Mouse (Mus musculus): ENCODE results near the gene Pla2g7. TPM values are rescaled to one million over a fixed set of nuclear protein-coding genes. Genes with fewer than 3 reads are reported as not detected.

The Pla2g7 gene
- polyA plus RNA-seq, 1 experiment from 2014 or later, result 22.6 TPM

- WGBS (ENCODE audit: insufficient replicate concordance), result 32% methylated on average over 8 of the region's 8 CpGs
- Histone ChIP-seq H3K27me3 (no peaks in the 10 kb centered on the region), H3K4me1 (replicated peaks) (peaks cover 13% of the 10 kb centered on the region), H3K9ac (no peak overlapping the region), H3K4me3 (replicated peaks) (no peak overlapping the region), H3K9me3 (replicated peaks) (no peaks in the 10 kb centered on the region), H3K36me3 (replicated peaks) (no peaks in the 10 kb centered on the region), H3K4me2 (no peak overlapping the region; the same call in 1 of the 2 replicates), H3K27ac (replicated peaks) (no peak overlapping the region)
- ATAC-seq (ENCODE audit: insufficient read depth), result peak; percentile 42
Measured at GRCm38 (mm10) chr17:43581012-43581467, 13.1 kb downstream of the Pla2g7 start.

GRCm38 (mm10) chr17:43584771-43585170, 16.9 kb downstream of the Pla2g7 start:
- no peaks in the 10 kb centered on the region for H3K36me3 ChIP-seq (replicated peaks)
- no peak overlapping the region for H3K9ac ChIP-seq
- no peaks in the 10 kb centered on the region for H3K9me3 ChIP-seq (replicated peaks)
- H3K4me1 ChIP-seq (replicated peaks), result peaks cover 27% of the 10 kb centered on the region
- ATAC-seq (ENCODE audit: insufficient read depth), result no peak
- no peak overlapping the region for H3K4me2 ChIP-seq
- H3K27me3 ChIP-seq, result no peaks in the 10 kb centered on the region
- no peak overlapping the region for H3K27ac ChIP-seq (replicated peaks)
- no peak overlapping the region for H3K4me3 ChIP-seq (replicated peaks)
- WGBS (ENCODE audit: insufficient replicate concordance), result 54% methylated on average over 7 of the region's 7 CpGs

DNA sequence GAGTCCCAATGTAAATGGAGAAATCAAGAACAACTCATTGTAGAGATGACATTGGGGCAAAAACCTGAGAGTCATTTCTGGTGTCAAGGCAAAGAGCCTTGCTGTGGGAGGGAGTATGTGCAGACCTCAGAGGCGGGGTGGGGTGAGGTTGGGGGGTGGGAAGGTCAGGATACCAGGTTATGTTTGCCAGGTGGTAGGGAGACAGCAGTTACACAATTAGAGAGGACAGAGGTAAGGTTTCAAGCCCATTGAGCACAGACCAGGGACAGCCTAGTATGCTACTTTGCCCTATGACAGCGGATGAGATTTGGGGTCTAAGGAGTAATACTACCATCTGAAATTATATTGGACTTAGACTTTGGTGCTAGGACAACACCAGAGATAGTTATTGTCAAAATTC, 19.4 kb downstream of the Pla2g7 start:
- Histone ChIP-seq H3K4me3 (replicated peaks) (no peak overlapping the region), H3K27ac (replicated peaks) (peak overlapping the region; percentile 19; the same call in 1 of the 2 replicates), H3K4me2 (no peak overlapping the region), H3K9me3 (replicated peaks) (no peaks in the 10 kb centered on the region), H3K4me1 (replicated peaks) (peaks cover 14% of the 10 kb centered on the region), H3K27me3 (no peaks in the 10 kb centered on the region), H3K36me3 (replicated peaks) (no peaks in the 10 kb centered on the region), H3K9ac (no peak overlapping the region)
- peak; percentile 73 for ATAC-seq (ENCODE audit: insufficient read depth)
- 45% methylated on average over 2 of the region's 2 CpGs for WGBS (ENCODE audit: insufficient replicate concordance)

GRCm38 (mm10) chr17:43589750-43590149, 21.9 kb downstream of the Pla2g7 start:
- Histone ChIP-seq H3K27ac (replicated peaks) (no peak overlapping the region), H3K9me3 (replicated peaks) (no peaks in the 10 kb centered on the region), H3K9ac (no peak overlapping the region), H3K4me1 (replicated peaks) (peaks cover 16% of the 10 kb centered on the region), H3K4me2 (no peak overlapping the region), H3K36me3 (replicated peaks) (no peaks in the 10 kb centered on the region), H3K27me3 (no peaks in the 10 kb centered on the region), H3K4me3 (replicated peaks) (no peak overlapping the region)
- WGBS (ENCODE audit: insufficient replicate concordance), result 62% methylated on average over 6 of the region's 6 CpGs
- peak; percentile 40; the same call in 1 of the 2 replicates for ATAC-seq (ENCODE audit: insufficient read depth)

DNA sequence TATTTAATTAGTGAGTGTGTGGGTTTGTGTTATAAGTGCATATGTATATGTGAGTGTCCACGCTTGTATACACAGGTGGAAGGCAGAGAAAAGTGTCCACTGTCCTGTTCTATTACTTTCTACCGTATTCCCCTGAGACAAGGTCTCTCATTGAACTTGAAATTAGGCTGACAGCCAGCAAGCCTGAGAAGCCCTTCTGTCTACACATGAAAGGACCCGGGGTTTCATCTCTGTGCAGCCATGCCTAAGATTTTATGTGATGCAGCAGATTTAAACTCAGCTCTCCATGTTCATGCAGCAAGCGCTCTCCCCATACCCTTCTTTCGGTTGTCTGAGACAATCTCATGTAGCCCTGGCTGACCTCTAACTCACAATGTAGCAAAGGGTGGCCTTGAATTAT, 22.6 kb downstream of the Pla2g7 start:
- 67% methylated on average over 5 of the region's 5 CpGs for WGBS (ENCODE audit: insufficient replicate concordance)
- ATAC-seq (ENCODE audit: insufficient read depth), result no peak
- no peak overlapping the region for H3K27ac ChIP-seq (replicated peaks)
- H3K36me3 ChIP-seq (replicated peaks), result no peaks in the 10 kb centered on the region
- H3K9ac ChIP-seq, result no peak overlapping the region
- H3K27me3 ChIP-seq, result no peaks in the 10 kb centered on the region
- H3K4me2 ChIP-seq, result no peak overlapping the region
- H3K9me3 ChIP-seq (replicated peaks), result no peaks in the 10 kb centered on the region
- H3K4me1 ChIP-seq (replicated peaks), result peaks cover 16% of the 10 kb centered on the region
- no peak overlapping the region for H3K4me3 ChIP-seq (replicated peaks)

- peak; percentile 51; the same call in 1 of the 2 replicates for ATAC-seq (ENCODE audit: insufficient read depth)
- 63% methylated on average over 21 of the region's 21 CpGs for WGBS (ENCODE audit: insufficient replicate concordance)
Measured at GRCm38 (mm10) chr17:43592296-43593291, 24.7 kb downstream of the Pla2g7 start.

DNA sequence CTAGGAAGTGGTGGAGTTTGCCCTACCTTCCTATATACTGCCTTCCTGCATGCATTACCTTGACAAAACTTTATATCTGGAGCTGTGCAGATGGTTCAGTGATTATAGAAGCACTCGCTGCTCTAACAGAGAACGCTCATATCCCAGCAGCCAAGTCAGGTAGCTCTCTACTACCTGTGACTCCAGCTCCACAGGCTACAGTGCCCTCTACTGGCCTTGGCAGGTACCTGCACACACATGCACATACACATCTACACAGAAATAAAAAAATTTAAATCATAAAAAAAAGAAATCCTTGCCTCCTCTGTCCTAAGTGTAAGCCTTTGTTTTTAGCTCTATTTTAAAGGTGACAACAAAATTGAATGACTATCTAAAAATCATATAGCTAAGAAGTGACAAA, 29.8 kb downstream of the Pla2g7 start:
- Histone ChIP-seq H3K27ac (replicated peaks) (no peak overlapping the region), H3K36me3 (replicated peaks) (no peaks in the 10 kb centered on the region), H3K9me3 (replicated peaks) (0 out of 2 replicates have a peak, but pooled peaks cover 2% of the 10 kb centered on the region), H3K4me1 (replicated peaks) (0 out of 2 replicates have a peak, but pooled peaks cover 2% of the 10 kb centered on the region), H3K4me3 (replicated peaks) (no peak overlapping the region), H3K9ac (no peak overlapping the region), H3K4me2 (no peak overlapping the region), H3K27me3 (no peaks in the 10 kb centered on the region)
- 81% methylated on average over 2 of the region's 2 CpGs for WGBS (ENCODE audit: insufficient replicate concordance)
- ATAC-seq (ENCODE audit: insufficient read depth), result no peak

More at GRCm38 (mm10) chr17:43592296-43593291, 24.7 kb downstream of the Pla2g7 start:
- peaks cover 15% of the 10 kb centered on the region for H3K4me1 ChIP-seq (replicated peaks)
- no peaks in the 10 kb centered on the region for H3K36me3 ChIP-seq (replicated peaks)
- H3K4me2 ChIP-seq, result no peak overlapping the region
- H3K27me3 ChIP-seq, result no peaks in the 10 kb centered on the region
- 0 out of 2 replicates have a peak, but pooled peaks cover under 1% of the 10 kb centered on the region for H3K9me3 ChIP-seq (replicated peaks)
- no peak overlapping the region for H3K9ac ChIP-seq
- no peak overlapping the region for H3K4me3 ChIP-seq (replicated peaks)
- H3K27ac ChIP-seq (replicated peaks), result 0 out of 2 replicates have a peak overlapping the region, but pooled peaks have one; percentile 6

DNA sequence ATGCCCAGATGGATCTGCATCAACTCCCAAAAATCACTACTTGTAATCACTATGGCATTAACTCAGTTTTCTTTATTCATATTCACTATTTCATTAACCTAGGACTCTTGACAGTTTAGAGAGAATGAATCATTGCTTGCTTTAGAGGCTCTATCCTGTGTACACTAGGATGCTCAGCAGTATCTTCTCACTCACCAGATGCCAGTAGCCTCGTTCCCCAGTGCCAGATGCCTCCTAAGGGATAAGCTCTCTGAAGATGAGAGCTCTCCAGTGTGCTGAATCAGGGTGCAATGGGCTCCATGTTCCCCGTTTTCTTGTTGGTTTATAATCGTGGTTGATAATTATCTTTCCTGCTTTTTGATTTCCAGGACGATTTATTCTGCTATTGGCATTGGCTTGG, 30.8 kb downstream of the Pla2g7 start:
- Histone ChIP-seq H3K4me2 (no peak overlapping the region), H3K36me3 (replicated peaks) (no peaks in the 10 kb centered on the region), H3K27ac (replicated peaks) (no peak overlapping the region), H3K4me3 (replicated peaks) (no peak overlapping the region), H3K9ac (no peak overlapping the region), H3K9me3 (replicated peaks) (0 out of 2 replicates have a peak, but pooled peaks cover 2% of the 10 kb centered on the region), H3K4me1 (replicated peaks) (no peaks in the 10 kb centered on the region), H3K27me3 (no peaks in the 10 kb centered on the region)
- ATAC-seq (ENCODE audit: insufficient read depth), result no peak
- 49% methylated on average over 4 of the region's 4 CpGs for WGBS (ENCODE audit: insufficient replicate concordance)

GRCm38 (mm10) chr17:43606704-43607103, 38.8 kb downstream of the Pla2g7 start:
- no peak overlapping the region for H3K27ac ChIP-seq (replicated peaks)
- no peaks in the 10 kb centered on the region for H3K9me3 ChIP-seq (replicated peaks)
- 10% methylated on average over 3 of the region's 3 CpGs for WGBS (ENCODE audit: insufficient replicate concordance)
- H3K27me3 ChIP-seq, result no peaks in the 10 kb centered on the region
- H3K4me2 ChIP-seq, result no peak overlapping the region
- no peak for ATAC-seq (ENCODE audit: insufficient read depth)
- H3K4me3 ChIP-seq (replicated peaks), result no peak overlapping the region
- H3K9ac ChIP-seq, result no peak overlapping the region
- no peaks in the 10 kb centered on the region for H3K4me1 ChIP-seq (replicated peaks)
- no peaks in the 10 kb centered on the region for H3K36me3 ChIP-seq (replicated peaks)

- 17% methylated on average over 7 of the region's 7 CpGs for WGBS (ENCODE audit: insufficient replicate concordance)
- H3K9ac ChIP-seq, result no peak overlapping the region
Measured at GRCm38 (mm10) chr17:43611586-43611985, 43.7 kb downstream of the Pla2g7 start.

DNA sequence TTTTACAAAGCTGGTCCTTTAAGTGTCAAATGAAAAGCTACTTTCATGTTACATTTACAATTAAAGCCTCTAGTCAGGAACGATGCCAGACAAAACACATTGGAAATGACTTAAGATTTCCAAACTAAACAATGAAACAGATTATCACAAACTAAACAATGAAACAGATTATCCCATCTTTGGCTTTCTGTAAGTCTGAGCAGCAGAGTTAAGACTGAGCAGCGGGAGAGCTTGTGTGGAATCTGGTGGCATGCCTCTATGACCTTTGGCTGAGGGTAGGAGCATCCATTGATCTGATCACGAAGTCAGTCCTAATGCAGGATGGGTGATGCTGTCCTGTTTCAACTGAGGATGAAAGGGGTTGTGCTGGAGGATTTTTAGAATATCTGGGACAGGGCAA, 44.3 kb downstream of the Pla2g7 start:
- H3K9ac ChIP-seq, result no peak overlapping the region
- H3K9me3 ChIP-seq (replicated peaks), result no peaks in the 10 kb centered on the region
- H3K36me3 ChIP-seq (replicated peaks), result no peaks in the 10 kb centered on the region
- no peaks in the 10 kb centered on the region for H3K27me3 ChIP-seq
- H3K4me2 ChIP-seq, result no peak overlapping the region
- ATAC-seq (ENCODE audit: insufficient read depth), result no peak
- no peak overlapping the region for H3K27ac ChIP-seq (replicated peaks)
- H3K4me1 ChIP-seq (replicated peaks), result no peaks in the 10 kb centered on the region
- H3K4me3 ChIP-seq (replicated peaks), result no peak overlapping the region
- WGBS (ENCODE audit: insufficient replicate concordance), result 51% methylated on average over 3 of the region's 3 CpGs

More at GRCm38 (mm10) chr17:43611586-43611985, 43.7 kb downstream of the Pla2g7 start:
- H3K4me1 ChIP-seq (replicated peaks), result no peaks in the 10 kb centered on the region
- H3K27me3 ChIP-seq, result no peaks in the 10 kb centered on the region
- H3K27ac ChIP-seq (replicated peaks), result no peak overlapping the region
- ATAC-seq (ENCODE audit: insufficient read depth), result no peak
- no peaks in the 10 kb centered on the region for H3K36me3 ChIP-seq (replicated peaks)
- H3K9me3 ChIP-seq (replicated peaks), result no peaks in the 10 kb centered on the region
- H3K4me3 ChIP-seq (replicated peaks), result no peak overlapping the region
- H3K4me2 ChIP-seq, result no peak overlapping the region

All from liver, embryonic 15.5 days (tissue).